Comparison of ENCODE assay signal across 8 mouse cellular contexts in the genomic region with DNA sequence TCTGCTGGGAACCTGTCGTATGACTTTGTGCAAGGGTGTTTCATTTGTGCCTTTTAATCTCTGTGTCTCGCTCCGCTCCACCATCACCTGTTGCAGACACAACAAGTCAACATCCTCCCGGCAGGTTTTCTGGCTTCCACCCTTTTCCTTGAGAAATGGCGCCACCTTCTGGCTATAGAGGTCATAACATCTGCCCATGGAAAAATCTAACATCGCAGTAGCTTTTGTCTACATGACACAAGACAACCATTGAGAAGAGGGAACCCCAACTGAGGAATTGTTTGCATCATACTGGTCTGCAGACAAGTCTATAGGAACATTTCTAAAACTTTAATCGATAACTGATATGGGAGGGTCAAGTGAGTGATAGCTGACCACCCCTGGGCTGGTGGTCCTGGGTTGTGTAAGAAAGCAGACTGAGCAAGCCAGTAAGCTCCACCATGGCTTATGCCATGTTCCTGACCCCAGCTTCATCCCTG. TPM values are rescaled to one million over a fixed set of nuclear protein-coding genes. Genes with fewer than 3 reads are reported as not detected.
DNase-seq lines count a peak whose midpoint lies in the region; ATAC-seq and TF ChIP-seq lines count a peak whose summit lies in the region.

No protein-coding gene starts in this region.

- H3K9ac ChIP-seq in kidney, embryonic 15.5 days = no peak overlapping the region
- H3K9ac ChIP-seq in forebrain, postnatal 0 days = no peak overlapping the region
- no peak overlapping the region for H3K9ac ChIP-seq in midbrain, embryonic 15.5 days

- WGBS in kidney, embryonic 15.5 days = 6% methylated on average over 7 of the region's 7 CpGs
- 2% methylated on average over 7 of the region's 7 CpGs for WGBS in forebrain, postnatal 0 days
- WGBS in midbrain, embryonic 15.5 days = 2% methylated on average over 7 of the region's 7 CpGs

- no peak for ATAC-seq in kidney, embryonic 15.5 days (replicated peaks; ENCODE audit: low FRiP score)
- peak; percentile 46 for ATAC-seq in forebrain, postnatal 0 days
- ATAC-seq in midbrain, embryonic 15.5 days (replicated peaks) = peak; percentile 60

- no peak overlapping the region for H3K4me2 ChIP-seq in kidney, embryonic 15.5 days
- no peak overlapping the region for H3K4me2 ChIP-seq in forebrain, postnatal 0 days (ENCODE audit: low read depth)
- H3K4me2 ChIP-seq in midbrain, embryonic 15.5 days = no peak overlapping the region

- H3K4me1 ChIP-seq in kidney, embryonic 15.5 days = 0 out of 2 replicates have a peak, but pooled peaks cover 1% of the 10 kb centered on the region
- H3K4me1 ChIP-seq in forebrain, postnatal 0 days (ENCODE audit: insufficient read depth) = no peaks in the 10 kb centered on the region
- H3K4me1 ChIP-seq in midbrain, embryonic 15.5 days = peaks cover 11% of the 10 kb centered on the region

- peaks cover 67% of the 10 kb centered on the region for H3K27me3 ChIP-seq in kidney, embryonic 15.5 days
- peaks cover 5% of the 10 kb centered on the region for H3K27me3 ChIP-seq in forebrain, postnatal 0 days (ENCODE audit: insufficient read depth, low read length)
- H3K27me3 ChIP-seq in midbrain, embryonic 15.5 days (replicated peaks) = peaks cover 17% of the 10 kb centered on the region

- no peak overlapping the region for H3K27ac ChIP-seq in kidney, embryonic 15.5 days
- no peak overlapping the region for H3K27ac ChIP-seq in forebrain, postnatal 0 days (ENCODE audit: low read depth, low read length)
- no peak overlapping the region for H3K27ac ChIP-seq in midbrain, embryonic 15.5 days

- peak; percentile 74 for DNase-seq in kidney, adult 18-20 months
- peak; percentile 82 for DNase-seq in cerebellum, adult 11-12 months
- DNase-seq in forebrain, postnatal 0 days = peak; percentile 94
- peak; percentile 67 for DNase-seq in hindlimb bud, embryonic 11.5 days (ENCODE audit: extremely low spot score, low read depth, low spot score)
- DNase-seq in left cerebral cortex, postnatal 4 days = peak; percentile 79
- peak; percentile 69 to 82 for DNase-seq in spleen, postnatal 36 days (ENCODE audit: low spot score in 2 of 2)

- TF ChIP-seq CTCF in forebrain, postnatal 0 days (IDR thresholded peaks at IDR 0.05; ENCODE audit: low read depth) = peak; percentile 96

- no peaks in the 10 kb centered on the region for H3K36me3 ChIP-seq in kidney, embryonic 15.5 days
- no peaks in the 10 kb centered on the region for H3K36me3 ChIP-seq in forebrain, postnatal 0 days (ENCODE audit: insufficient read depth)
- no peaks in the 10 kb centered on the region for H3K36me3 ChIP-seq in midbrain, embryonic 15.5 days (replicated peaks)

- intact Hi-C loops in left cerebral cortex, postnatal 4 days (cut with DNase I) = no loop called here

- no peak overlapping the region for H3K4me3 ChIP-seq in kidney, embryonic 15.5 days (replicated peaks)
- no peak overlapping the region for H3K4me3 ChIP-seq in forebrain, postnatal 0 days (ENCODE audit: low read depth, low read length)
- H3K4me3 ChIP-seq in midbrain, embryonic 15.5 days = no peak overlapping the region

- H3K9me3 ChIP-seq in kidney, embryonic 15.5 days (replicated peaks) = no peaks in the 10 kb centered on the region
- H3K9me3 ChIP-seq in forebrain, postnatal 0 days (ENCODE audit: low read length) = no peaks in the 10 kb centered on the region
- H3K9me3 ChIP-seq in midbrain, embryonic 15.5 days = no peaks in the 10 kb centered on the region

RNA-seq across cellular contexts. Expression of a gene that starts 20.5 kb away (rescaled TPM):
- polyA plus RNA-seq in kidney, embryonic 15.5 days (2015; fragmentation: Nextera tagmentation; extraction: Ambion mirVana) = 50.5 and 51.8 TPM in 2 replicates
- 24.5 and 25.5 TPM in 2 replicates for total RNA-seq in forebrain, postnatal 0 days (2014; rRNA removed)
- 53.1 and 58.1 TPM in 2 replicates for polyA plus RNA-seq in forebrain, postnatal 0 days (2015; fragmentation: Nextera tagmentation; extraction: Ambion mirVana)
- 10 to 100 TPM; 26.5 to 28.6 TPM for total RNA-seq in left cerebral cortex, postnatal 4 days (2021)
- polyA plus RNA-seq in midbrain, embryonic 15.5 days (2015; fragmentation: Nextera tagmentation; extraction: Ambion mirVana) = 33.5 and 36.7 TPM in 2 replicates

RNA-seq across cellular contexts. Expression of a gene that starts 39.4 kb away (rescaled TPM):
- not detected in 2 replicates for polyA plus RNA-seq in kidney, embryonic 15.5 days (2015; fragmentation: Nextera tagmentation; extraction: Ambion mirVana)
- 6.1 TPM in 1 of 2 replicates, not detected in the other for total RNA-seq in forebrain, postnatal 0 days (2014; rRNA removed)
- not detected in 2 replicates for polyA plus RNA-seq in forebrain, postnatal 0 days (2015; fragmentation: Nextera tagmentation; extraction: Ambion mirVana)
- total RNA-seq in left cerebral cortex, postnatal 4 days (2021) = not detected
- not detected in 2 replicates for polyA plus RNA-seq in midbrain, embryonic 15.5 days (2015; fragmentation: Nextera tagmentation; extraction: Ambion mirVana)

RNA-seq across cellular contexts. Expression of a gene that starts 53.8 kb away (rescaled TPM):
- polyA plus RNA-seq in kidney, embryonic 15.5 days (2015; fragmentation: Nextera tagmentation; extraction: Ambion mirVana) = 29.9 and 31.0 TPM in 2 replicates
- total RNA-seq in forebrain, postnatal 0 days (2014; rRNA removed) = 5.0 and 7.9 TPM in 2 replicates
- polyA plus RNA-seq in forebrain, postnatal 0 days (2015; fragmentation: Nextera tagmentation; extraction: Ambion mirVana) = 9.2 and 11.1 TPM in 2 replicates
- total RNA-seq in left cerebral cortex, postnatal 4 days (2021) = 1 to 10 TPM; 7.0 to 7.8 TPM
- 11.7 and 11.9 TPM in 2 replicates for polyA plus RNA-seq in midbrain, embryonic 15.5 days (2015; fragmentation: Nextera tagmentation; extraction: Ambion mirVana)
